Mouse (Mus musculus) neural tube, embryonic 11.5 days (tissue): Measurements from ENCODE around the gene Agbl4. TPM values are rescaled to one million over a fixed set of nuclear protein-coding genes. Genes with fewer than 3 reads are reported as not detected.

Experiments used
- ATAC-seq: fragments of 200-750 bp; cut with Nextera tagmentation; 2 replicates; pipeline ENCODE4 v1.8.0; 2017; ENCODE audit warnings: moderate number of reproducible peaks, mild to moderate bottlenecking, moderate TSS enrichment, moderate library complexity; ENCODE audit not compliant: insufficient read depth, low FRiP score, low TSS enrichment
- DNase-seq: peaks from one replicate; pipeline ENCODE4 v3.0.0-alpha.2; 2015; ENCODE audit warnings: low spot score
- H3K27ac ChIP-seq: fragments of 300-500 bp; sonication (generic); 2 replicates; pipeline ENCODE4 v1.5.1; 2014; ENCODE audit warnings: low read depth, mild to moderate bottlenecking, low read length
- H3K27me3 ChIP-seq: fragments of 300-500 bp; sonication (generic); 2 replicates; pipeline ENCODE4 v1.6.1; 2014; ENCODE audit warnings: mild to moderate bottlenecking, low read length, mixed read lengths; ENCODE audit not compliant: control insufficient read depth, insufficient read depth
- H3K36me3 ChIP-seq: fragments of 300-500 bp; sonication (generic); 2 replicates; pipeline ENCODE4 v1.6.1; 2014; ENCODE audit warnings: mild to moderate bottlenecking, low read length, moderate library complexity, mixed read lengths; ENCODE audit not compliant: control insufficient read depth, insufficient read depth
- H3K4me1 ChIP-seq: fragments of 300-500 bp; sonication (generic); 2 replicates; pipeline ENCODE4 v1.6.1; 2014; ENCODE audit warnings: low read length, mixed read lengths; ENCODE audit not compliant: control insufficient read depth, insufficient read depth
- H3K4me2 ChIP-seq: fragments of 300-500 bp; sonication (generic); 2 replicates; pipeline ENCODE4 v1.6.1; 2014; ENCODE audit warnings: low read depth, mild to moderate bottlenecking, moderate library complexity
- H3K4me3 ChIP-seq: fragments of 300-500 bp; sonication (generic); 2 replicates; pipeline ENCODE4 v1.5.1; 2014; ENCODE audit warnings: low read depth, low read length
- H3K9ac ChIP-seq: fragments of 300-500 bp; sonication (generic); 2 replicates; pipeline ENCODE4 v1.6.1; 2014; ENCODE audit warnings: mild to moderate bottlenecking, low read length
- H3K9me3 ChIP-seq: fragments of 300-500 bp; sonication (generic); 2 replicates; pipeline ENCODE4 v1.6.1; 2016; ENCODE audit warnings: low read length; ENCODE audit not compliant: control insufficient read depth
- WGBS: fragments of 180-500 bp; shearing (Covaris S2); extraction: QIAGEN DNeasy Blood & Tissue Kit; methylation state at CpG from one replicate; pipeline ENCODE4 v1.1.7; 2014; 5-methylcytosine and 5-hydroxymethylcytosine counted together
- polyA plus RNA-seq: library from polyadenylated mRNA; unstranded; fragments of >200 nt; fragmentation: Nextera tagmentation; extraction: Ambion mirVana; gene quantifications from 2 replicates; pipeline ENCODE4 v1.2.1, GENCODE M21; 2014

Agbl4 gene
- polyA plus RNA-seq, 1 experiment from 2014 or later, result 1.1 TPM

- H3K4me1 ChIP-seq, result no peaks in the 10 kb centered on the region
- WGBS, result 72% methylated on average over 5 of the region's 5 CpGs
- H3K9me3 ChIP-seq, result no peaks in the 10 kb centered on the region
- H3K4me3 ChIP-seq, result no peak overlapping the region
- DNase-seq (no peak), ATAC-seq (no peak)
- H3K27me3 ChIP-seq, result no peaks in the 10 kb centered on the region
- H3K9ac ChIP-seq, result no peak overlapping the region
- no peak overlapping the region for H3K27ac ChIP-seq
- H3K36me3 ChIP-seq, result no peaks in the 10 kb centered on the region
- no peak overlapping the region for H3K4me2 ChIP-seq
Measured at GRCm38 (mm10) chr4:111502965-111503727, 1105.7 kb downstream of the Agbl4 start.

GRCm38 (mm10) chr4:111504952-111505351, 1107.5 kb downstream of the Agbl4 start:
- H3K27ac ChIP-seq, result no peak overlapping the region
- WGBS, result 92% methylated on average over 2 of the region's 2 CpGs
- H3K4me1 ChIP-seq, result no peaks in the 10 kb centered on the region
- no peak overlapping the region for H3K4me2 ChIP-seq
- H3K9ac ChIP-seq, result no peak overlapping the region
- DNase-seq, result no peak
- no peak overlapping the region for H3K4me3 ChIP-seq
- H3K36me3 ChIP-seq, result no peaks in the 10 kb centered on the region
- H3K9me3 ChIP-seq, result no peaks in the 10 kb centered on the region
- H3K27me3 ChIP-seq, result no peaks in the 10 kb centered on the region
- no peak for ATAC-seq

- no peaks in the 10 kb centered on the region for H3K4me1 ChIP-seq
- no peak overlapping the region for H3K27ac ChIP-seq
- no peak for ATAC-seq
- WGBS, result 32% methylated on average over 1 of the region's 2 CpGs
- H3K9ac ChIP-seq, result no peak overlapping the region
- H3K9me3 ChIP-seq, result no peaks in the 10 kb centered on the region
- H3K36me3 ChIP-seq, result no peaks in the 10 kb centered on the region
- DNase-seq, result no peak
- H3K4me2 ChIP-seq, result no peak overlapping the region
- H3K4me3 ChIP-seq, result no peak overlapping the region
- no peaks in the 10 kb centered on the region for H3K27me3 ChIP-seq
Measured at GRCm38 (mm10) chr4:111510129-111510528, 1112.7 kb downstream of the Agbl4 start.

GRCm38 (mm10) chr4:111513921-111514320, 1116.5 kb downstream of the Agbl4 start:
- 49% methylated on average over 3 of the region's 3 CpGs for WGBS
- no peak overlapping the region for H3K9ac ChIP-seq
- H3K4me1 ChIP-seq, result no peaks in the 10 kb centered on the region
- H3K4me3 ChIP-seq, result no peak overlapping the region
- H3K27ac ChIP-seq, result no peak overlapping the region
- H3K27me3 ChIP-seq, result no peaks in the 10 kb centered on the region
- H3K9me3 ChIP-seq, result no peaks in the 10 kb centered on the region
- ATAC-seq (no peak), DNase-seq (no peak)
- no peaks in the 10 kb centered on the region for H3K36me3 ChIP-seq
- no peak overlapping the region for H3K4me2 ChIP-seq

- WGBS, result 87% methylated on average over 2 of the region's 2 CpGs
- Histone ChIP-seq H3K4me2 (no peak overlapping the region), H3K27me3 (no peaks in the 10 kb centered on the region), H3K9ac (no peak overlapping the region), H3K9me3 (no peaks in the 10 kb centered on the region), H3K27ac (no peak overlapping the region), H3K4me3 (no peak overlapping the region), H3K4me1 (no peaks in the 10 kb centered on the region), H3K36me3 (no peaks in the 10 kb centered on the region)
- ATAC-seq (no peak), DNase-seq (no peak)
Measured at GRCm38 (mm10) chr4:111516136-111516535, 1118.7 kb downstream of the Agbl4 start.

- Histone ChIP-seq H3K4me1 (no peaks in the 10 kb centered on the region), H3K9ac (no peak overlapping the region), H3K36me3 (no peaks in the 10 kb centered on the region), H3K4me3 (no peak overlapping the region), H3K27ac (no peak overlapping the region), H3K27me3 (no peaks in the 10 kb centered on the region), H3K9me3 (no peaks in the 10 kb centered on the region), H3K4me2 (no peak overlapping the region)
- DNase-seq (no peak), ATAC-seq (no peak)
- 45% methylated on average over 4 of the region's 4 CpGs for WGBS
Measured at GRCm38 (mm10) chr4:111517063-111517792, 1119.8 kb downstream of the Agbl4 start.

GRCm38 (mm10) chr4:111518191-111518590, 1120.7 kb downstream of the Agbl4 start:
- H3K4me3 ChIP-seq, result no peak overlapping the region
- no peaks in the 10 kb centered on the region for H3K27me3 ChIP-seq
- 92% methylated on average over 4 of the region's 4 CpGs for WGBS
- no peaks in the 10 kb centered on the region for H3K4me1 ChIP-seq
- H3K4me2 ChIP-seq, result no peak overlapping the region
- no peaks in the 10 kb centered on the region for H3K36me3 ChIP-seq
- no peak for DNase-seq
- H3K9me3 ChIP-seq, result no peaks in the 10 kb centered on the region
- ATAC-seq, result no peak
- no peak overlapping the region for H3K27ac ChIP-seq
- no peak overlapping the region for H3K9ac ChIP-seq

- Histone ChIP-seq H3K27ac (no peak overlapping the region), H3K4me2 (no peak overlapping the region), H3K27me3 (no peaks in the 10 kb centered on the region), H3K4me3 (no peak overlapping the region), H3K4me1 (no peaks in the 10 kb centered on the region), H3K9me3 (no peaks in the 10 kb centered on the region), H3K9ac (no peak overlapping the region), H3K36me3 (no peaks in the 10 kb centered on the region)
- ATAC-seq (no peak), DNase-seq (no peak)
- 59% methylated on average over 3 of the region's 3 CpGs for WGBS
Measured at GRCm38 (mm10) chr4:111519267-111519666, 1121.8 kb downstream of the Agbl4 start.

GRCm38 (mm10) chr4:111520006-111520405, 1122.5 kb downstream of the Agbl4 start:
- Histone ChIP-seq H3K9ac (no peak overlapping the region), H3K9me3 (no peaks in the 10 kb centered on the region), H3K4me3 (no peak overlapping the region), H3K4me2 (no peak overlapping the region), H3K27me3 (no peaks in the 10 kb centered on the region), H3K27ac (no peak overlapping the region), H3K36me3 (no peaks in the 10 kb centered on the region), H3K4me1 (no peaks in the 10 kb centered on the region)
- DNase-seq, result no peak
- WGBS, result 81% methylated on average over 2 of the region's 2 CpGs
- ATAC-seq, result no peak
